Mouse (Mus musculus): Measurements from ENCODE around the gene Nkx2-3. TPM values are rescaled to one million over a fixed set of nuclear protein-coding genes. Genes with fewer than 3 reads are reported as not detected.
A peak's percentile ranks its signal among the peaks of the same experiment; 100 is the strongest.

Nkx2-3 gene
- total and polyA plus RNA-seq, 3 experiments = not detected

GRCm38 (mm10) chr19:43611561-43611960, 564 bp upstream of the Nkx2-3 start:
- Histone ChIP-seq H3K27me3 (ENCODE audit: control insufficient read depth, insufficient read depth, low read length) (peaks cover 57% of the 10 kb centered on the region), H3K4me1 (ENCODE audit: control insufficient read depth, insufficient read depth, low read length) (no peaks in the 10 kb centered on the region; the same call in 1 of the 2 replicates), H3K4me3 (no peak overlapping the region), H3K27ac (no peak overlapping the region), H3K79me2 (replicated peaks; ENCODE audit: control insufficient read depth, insufficient read depth, low read length) (no peaks in the 10 kb centered on the region), H3K36me3 (ENCODE audit: control insufficient read depth, insufficient read depth, low read length) (no peaks in the 10 kb centered on the region), H3K9ac (ENCODE audit: low read depth, low read length) (no peak overlapping the region)
- intact Hi-C loops (cut with DNase I) = loop anchor here (5.0 kb wide), 1 partner anchor 84 kb away; no protein-coding TSS in a partner anchor
- WGBS = 30% methylated on average over 12 of the region's 12 CpGs
- no peak for DNase-seq
- TF ChIP-seq CTCF (IDR thresholded peaks at IDR 0.05) = no peak
- TF ChIP-seq EP300 (IDR thresholded peaks at IDR 0.05; ENCODE audit: insufficient read depth, low read depth, low read length) = no peak

- Histone ChIP-seq H3K27me3 (ENCODE audit: control insufficient read depth, insufficient read depth, low read length) (peaks cover 55% of the 10 kb centered on the region), H3K4me3 (no peak overlapping the region), H3K9ac (ENCODE audit: low read depth, low read length) (no peak overlapping the region), H3K79me2 (replicated peaks; ENCODE audit: control insufficient read depth, insufficient read depth, low read length) (no peaks in the 10 kb centered on the region), H3K4me1 (ENCODE audit: control insufficient read depth, insufficient read depth, low read length) (no peaks in the 10 kb centered on the region; the same call in 1 of the 2 replicates), H3K27ac (no peak overlapping the region), H3K36me3 (ENCODE audit: control insufficient read depth, insufficient read depth, low read length) (no peaks in the 10 kb centered on the region)
- TF ChIP-seq POLR2A (IDR thresholded peaks at IDR 0.05; ENCODE audit: insufficient read depth, low read depth, low read length) = no peak
- TF ChIP-seq EP300 (IDR thresholded peaks at IDR 0.05; ENCODE audit: insufficient read depth, low read depth, low read length) = no peak
- TF ChIP-seq CTCF (IDR thresholded peaks at IDR 0.05) = no peak
- 2% methylated on average over 23 of the region's 23 CpGs for WGBS
- DNase-seq = peak; percentile 11 to 39
- intact Hi-C loops (cut with DNase I) = loop anchor here (5.0 kb wide), 1 partner anchor 85 kb away; no protein-coding TSS in a partner anchor
Measured at GRCm38 (mm10) chr19:43612501-43612971, 411 bp downstream of the Nkx2-3 start.

- intact Hi-C loops (cut with DNase I) = loop anchor here (5.0 kb wide), 1 partner anchor 86 kb away; no protein-coding TSS in a partner anchor
- no peaks in the 10 kb centered on the region for H3K79me2 ChIP-seq (replicated peaks; ENCODE audit: control insufficient read depth, insufficient read depth, low read length)
- no peak overlapping the region for H3K4me3 ChIP-seq
- H3K9ac ChIP-seq (ENCODE audit: low read depth, low read length) = no peak overlapping the region
- H3K4me1 ChIP-seq (ENCODE audit: control insufficient read depth, insufficient read depth, low read length) = no peaks in the 10 kb centered on the region; the same call in 1 of the 2 replicates
- 11% methylated on average over 26 of the region's 26 CpGs for WGBS
- H3K27me3 ChIP-seq (ENCODE audit: control insufficient read depth, insufficient read depth, low read length) = peaks cover 59% of the 10 kb centered on the region
- TF ChIP-seq CTCF (IDR thresholded peaks at IDR 0.05) = no peak
- no peak for TF ChIP-seq EP300 (IDR thresholded peaks at IDR 0.05; ENCODE audit: insufficient read depth, low read depth, low read length)
- TF ChIP-seq POLR2A (IDR thresholded peaks at IDR 0.05; ENCODE audit: insufficient read depth, low read depth, low read length) = no peak
- H3K36me3 ChIP-seq (ENCODE audit: control insufficient read depth, insufficient read depth, low read length) = no peaks in the 10 kb centered on the region
- DNase-seq = no peak
- H3K27ac ChIP-seq = no peak overlapping the region
Measured at GRCm38 (mm10) chr19:43613293-43614130, 1.4 kb downstream of the Nkx2-3 start.

GRCm38 (mm10) chr19:43614341-43615073, 2.4 kb downstream of the Nkx2-3 start:
- Histone ChIP-seq H3K79me2 (replicated peaks; ENCODE audit: control insufficient read depth, insufficient read depth, low read length) (no peaks in the 10 kb centered on the region), H3K4me1 (ENCODE audit: control insufficient read depth, insufficient read depth, low read length) (no peaks in the 10 kb centered on the region; the same call in 1 of the 2 replicates), H3K9ac (ENCODE audit: low read depth, low read length) (no peak overlapping the region), H3K36me3 (ENCODE audit: control insufficient read depth, insufficient read depth, low read length) (no peaks in the 10 kb centered on the region), H3K4me3 (peak overlapping the region; percentile 31), H3K27me3 (ENCODE audit: control insufficient read depth, insufficient read depth, low read length) (peaks cover 57% of the 10 kb centered on the region), H3K27ac (no peak overlapping the region)
- TF ChIP-seq POLR2A (IDR thresholded peaks at IDR 0.05; ENCODE audit: insufficient read depth, low read depth, low read length) (no peak), CTCF (IDR thresholded peaks at IDR 0.05) (no peak), EP300 (IDR thresholded peaks at IDR 0.05; ENCODE audit: insufficient read depth, low read depth, low read length) (no peak)
- 2% methylated on average over 91 of the region's 92 CpGs for WGBS
- peak; percentile 22 to 48 for DNase-seq
- intact Hi-C loops (cut with DNase I) = loop anchor here (5.0 kb wide), 1 partner anchor 87 kb away; no protein-coding TSS in a partner anchor

- peak in 1 of 2 experiments; percentile 12 for DNase-seq
- no peak overlapping the region for H3K27ac ChIP-seq
- no peaks in the 10 kb centered on the region for H3K36me3 ChIP-seq (ENCODE audit: control insufficient read depth, insufficient read depth, low read length)
- no peaks in the 10 kb centered on the region for H3K79me2 ChIP-seq (replicated peaks; ENCODE audit: control insufficient read depth, insufficient read depth, low read length)
- no peak overlapping the region; the same call in 1 of the 2 replicates for H3K4me3 ChIP-seq
- H3K27me3 ChIP-seq (ENCODE audit: control insufficient read depth, insufficient read depth, low read length) = peaks cover 55% of the 10 kb centered on the region
- under 1% methylated on average over 20 of the region's 20 CpGs for WGBS
- H3K9ac ChIP-seq (ENCODE audit: low read depth, low read length) = no peak overlapping the region
- H3K4me1 ChIP-seq (ENCODE audit: control insufficient read depth, insufficient read depth, low read length) = no peaks in the 10 kb centered on the region; the same call in 1 of the 2 replicates
- TF ChIP-seq EP300 (IDR thresholded peaks at IDR 0.05; ENCODE audit: insufficient read depth, low read depth, low read length) = no peak
- no peak for TF ChIP-seq CTCF (IDR thresholded peaks at IDR 0.05)
- TF ChIP-seq POLR2A (IDR thresholded peaks at IDR 0.05; ENCODE audit: insufficient read depth, low read depth, low read length) = no peak
- intact Hi-C loops (cut with DNase I) = no loop called here
Measured at GRCm38 (mm10) chr19:43615074-43615445, 2.9 kb downstream of the Nkx2-3 start.

Measured in heart, adult 2 months (tissue).